ENCODE assay signal across 8 mouse cellular contexts in genomic region chr10:99441014-99441413, GRCm38 (mm10).
DNase-seq lines count a peak whose midpoint lies in the region; ATAC-seq lines count a peak whose summit lies in the region.

No protein-coding gene starts in this region.

- peak; percentile 92 for ATAC-seq in common myeloid progenitor, adult 5-6 weeks (replicated peaks; ENCODE audit: low read depth, poor library complexity, severe bottlenecking)
- peak; percentile 78 to 91 for ATAC-seq in hematopoietic stem cell, adult 5-6 weeks (replicated peaks in 1 of 2; ENCODE audit: insufficient read depth in 1 of 2, low FRiP score in 2 of 2, low TSS enrichment in 1 of 2, low read depth in 1 of 2, poor library complexity in 2 of 2, severe bottlenecking in 2 of 2)

- intact Hi-C loops in left cerebral cortex, postnatal 36 days (cut with DNase I): no loop called here

- DNase-seq in frontal cortex, postnatal 10 days (ENCODE audit: low spot score in 2 of 2): peak; percentile 50 to 54
- DNase-seq in frontal cortex, postnatal 25 days (ENCODE audit: low spot score in 2 of 2): no peak
- peak; percentile 67 for DNase-seq in CD4-positive, CD25-positive, alpha-beta regulatory T cell, adult 2 months (ENCODE audit: low read depth, low spot score)
- peak; percentile 20 to 50 for DNase-seq in left cerebral cortex, postnatal 36 days (ENCODE audit: low spot score in 2 of 2)
- peak; percentile 64 for DNase-seq in ovary, adult 18-20 months (ENCODE audit: low spot score)
- DNase-seq in yolk sac, embryonic 10.5 days (ENCODE audit: low spot score): peak; percentile 28

Comparison
In these comparisons a context has a peak if more than half of its experiments do, and no peak if none do; other contexts are left out.
1. DNase-seq: peak in frontal cortex, postnatal 10 days (2 of 2), CD4-positive, CD25-positive, alpha-beta regulatory T cell, adult 2 months (single experiment), left cerebral cortex, postnatal 36 days (2 of 2), ovary, adult 18-20 months (single experiment) and yolk sac, embryonic 10.5 days (single experiment); none in frontal cortex, postnatal 25 days (0 of 2).